Mouse (Mus musculus) lung, postnatal 0 days (tissue): ENCODE results near the gene Slc16a7. TPM values are rescaled to one million over a fixed set of nuclear protein-coding genes. Genes with fewer than 3 reads are reported as not detected.
A peak's percentile ranks its signal among the peaks of the same experiment; 100 is the strongest.

Source experiments
- ATAC-seq: fragments of 200-750 bp; cut with Nextera tagmentation; 2 replicates; pipeline ENCODE4 v1.8.0; 2017; ENCODE audit warnings: moderate library complexity
- DNase-seq: peaks from one replicate; pipeline ENCODE4 v3.0.0-alpha.2; 2016; ENCODE audit warnings: low spot score
- H3K27ac ChIP-seq: fragments of 300-500 bp; sonication (generic); 2 replicates; pipeline ENCODE4 v1.5.1; 2014; ENCODE audit warnings: antibody characterized with exemption, mild to moderate bottlenecking, low read length, mixed read lengths
- H3K27me3 ChIP-seq: fragments of 300-500 bp; sonication (generic); replicated peaks from 2 replicates; pipeline ENCODE4 v1.6.1; 2014; ENCODE audit warnings: low read length, mixed read lengths; ENCODE audit not compliant: insufficient read depth
- H3K36me3 ChIP-seq: fragments of 300-500 bp; sonication (generic); 2 replicates; pipeline ENCODE4 v1.6.1; 2014; ENCODE audit warnings: low read length, mixed read lengths; ENCODE audit not compliant: insufficient read depth
- H3K4me1 ChIP-seq: fragments of 300-500 bp; sonication (generic); 2 replicates; pipeline ENCODE4 v1.6.1; 2014; ENCODE audit warnings: antibody characterized with exemption, low read depth, low read length, mixed read lengths; ENCODE audit not compliant: insufficient read depth
- H3K4me2 ChIP-seq: fragments of 300-500 bp; sonication (generic); replicated peaks from 2 replicates; pipeline ENCODE4 v1.6.1; 2014; ENCODE audit warnings: low read depth, mild to moderate bottlenecking, low read length, moderate library complexity, mixed read lengths
- H3K4me3 ChIP-seq: fragments of 300-500 bp; sonication (generic); 2 replicates; pipeline ENCODE4 v1.5.1; 2014; ENCODE audit warnings: low read depth, low read length
- H3K9ac ChIP-seq: fragments of 300-500 bp; sonication (generic); replicated peaks from 2 replicates; pipeline ENCODE4 v1.6.1; 2014; ENCODE audit warnings: low read depth, mild to moderate bottlenecking
- H3K9me3 ChIP-seq: fragments of 300-500 bp; sonication (generic); 2 replicates; pipeline ENCODE4 v1.6.1; 2016; ENCODE audit warnings: low read length, mixed read lengths
- CTCF ChIP-seq: IDR thresholded peaks from 2 replicates; pipeline ENCODE4 v1.5.1; 2016; ENCODE audit warnings: antibody characterized with exemption, mild to moderate bottlenecking
- EP300 ChIP-seq: IDR thresholded peaks from 2 replicates; pipeline ENCODE4 v1.6.1; 2016; ENCODE audit warnings: antibody characterized with exemption, mild to moderate bottlenecking, control low read depth
- WGBS: fragments of 180-500 bp; shearing (Covaris S2); extraction: QIAGEN DNeasy Blood & Tissue Kit; methylation state at CpG from one replicate; pipeline ENCODE4 v1.1.7; 2014; 5-methylcytosine and 5-hydroxymethylcytosine counted together
- polyA plus RNA-seq: library from polyadenylated mRNA; unstranded; fragments of >200 nt; fragmentation: Nextera tagmentation; extraction: Ambion mirVana; gene quantifications from 2 replicates; pipeline ENCODE4 v1.2.1, GENCODE M21; 2015

Gene Slc16a7
- polyA plus RNA-seq, 1 experiment from 2014 or later: 6.1 TPM

- no peak for TF ChIP-seq EP300
- no peak for TF ChIP-seq CTCF
- no peaks in the 10 kb centered on the region for H3K9me3 ChIP-seq
- H3K4me1 ChIP-seq: 0 out of 2 replicates have a peak, but pooled peaks cover 6% of the 10 kb centered on the region
- no peaks in the 10 kb centered on the region for H3K36me3 ChIP-seq
- no peak overlapping the region for H3K9ac ChIP-seq
- H3K27me3 ChIP-seq: no peaks in the 10 kb centered on the region
- no peak overlapping the region for H3K4me2 ChIP-seq
- ATAC-seq: no peak
- H3K4me3 ChIP-seq: no peak overlapping the region
- H3K27ac ChIP-seq: no peak overlapping the region
- WGBS: 96% methylated on average over 5 of the region's 5 CpGs
- DNase-seq: no peak
Observed at GRCm38 (mm10) chr10:125274519-125275148, 114.6 kb downstream of the Slc16a7 start.

- Histone ChIP-seq H3K9me3 (no peaks in the 10 kb centered on the region), H3K4me3 (no peak overlapping the region), H3K27me3 (no peaks in the 10 kb centered on the region), H3K9ac (no peak overlapping the region), H3K36me3 (no peaks in the 10 kb centered on the region), H3K4me1 (0 out of 2 replicates have a peak, but pooled peaks cover 6% of the 10 kb centered on the region), H3K27ac (no peak overlapping the region), H3K4me2 (no peak overlapping the region)
- no peak for TF ChIP-seq CTCF
- no peak for TF ChIP-seq EP300
- 59% methylated on average over 7 of the region's 7 CpGs for WGBS
- DNase-seq: no peak
- no peak for ATAC-seq
Observed at GRCm38 (mm10) chr10:125273759-125274158, 115.5 kb downstream of the Slc16a7 start.

- Histone ChIP-seq H3K4me1 (0 out of 2 replicates have a peak, but pooled peaks cover 6% of the 10 kb centered on the region), H3K27ac (peak overlapping the region; percentile 9; the same call in 1 of the 2 replicates), H3K4me3 (no peak overlapping the region), H3K36me3 (no peaks in the 10 kb centered on the region), H3K9ac (no peak overlapping the region), H3K4me2 (no peak overlapping the region), H3K27me3 (no peaks in the 10 kb centered on the region), H3K9me3 (no peaks in the 10 kb centered on the region)
- peak; percentile 57 for DNase-seq
- TF ChIP-seq EP300 (0 out of 2 replicates have a peak, but pooled peaks have one; percentile 19), CTCF (no peak)
- WGBS: 49% methylated on average over 5 of the region's 5 CpGs
- ATAC-seq: peak; percentile 48
Observed at GRCm38 (mm10) chr10:125271448-125271847, 117.8 kb downstream of the Slc16a7 start.

DNA sequence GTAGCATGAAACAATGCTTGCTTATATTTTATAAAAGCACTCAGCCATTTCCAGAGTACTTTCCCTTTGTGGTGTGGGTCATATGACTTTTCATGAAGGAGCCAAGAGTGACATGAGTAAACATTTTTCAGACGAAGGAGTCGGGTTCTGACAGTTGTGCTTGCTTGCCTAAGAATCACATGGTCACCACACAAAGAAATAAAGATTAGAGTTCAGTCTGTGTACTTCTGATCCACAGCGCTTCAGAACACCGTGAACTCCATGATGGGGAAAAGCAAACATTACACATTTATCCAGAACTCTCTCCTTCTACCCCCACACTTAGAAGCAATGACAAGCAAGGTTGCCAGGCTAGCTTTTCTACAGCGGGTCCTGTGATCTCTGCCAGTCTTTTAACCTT is 119.0 kb downstream of the Slc16a7 start:
- Histone ChIP-seq H3K4me3 (no peak overlapping the region), H3K4me1 (0 out of 2 replicates have a peak, but pooled peaks cover 6% of the 10 kb centered on the region), H3K4me2 (0 out of 2 replicates have a peak overlapping the region, but pooled peaks have one; percentile 6), H3K27ac (peak overlapping the region; percentile 62; the same call in 1 of the 2 replicates), H3K9ac (no peak overlapping the region), H3K27me3 (no peaks in the 10 kb centered on the region), H3K9me3 (no peaks in the 10 kb centered on the region), H3K36me3 (no peaks in the 10 kb centered on the region)
- ATAC-seq (peak; percentile 92), DNase-seq (peak; percentile 91)
- peak; percentile 63 for TF ChIP-seq EP300
- TF ChIP-seq CTCF: no peak
- WGBS: 35% methylated on average over 5 of the region's 5 CpGs

- Histone ChIP-seq H3K4me2 (no peak overlapping the region), H3K9ac (no peak overlapping the region), H3K9me3 (no peaks in the 10 kb centered on the region), H3K27ac (no peak overlapping the region), H3K4me3 (no peak overlapping the region), H3K4me1 (0 out of 2 replicates have a peak, but pooled peaks cover under 1% of the 10 kb centered on the region), H3K27me3 (no peaks in the 10 kb centered on the region), H3K36me3 (no peaks in the 10 kb centered on the region)
- ATAC-seq: no peak
- 31% methylated on average over 4 of the region's 4 CpGs for WGBS
- no peak for DNase-seq
- TF ChIP-seq EP300 (no peak), CTCF (no peak)
Observed at GRCm38 (mm10) chr10:125266322-125266721, 122.9 kb downstream of the Slc16a7 start.

- peak; percentile 29 for DNase-seq
- ATAC-seq: no peak
- H3K27ac ChIP-seq: no peak overlapping the region
Observed at GRCm38 (mm10) chr10:125265901-125266300, 123.4 kb downstream of the Slc16a7 start.

More at GRCm38 (mm10) chr10:125265901-125266300, 123.4 kb downstream of the Slc16a7 start:
- TF ChIP-seq EP300: no peak
- no peak for TF ChIP-seq CTCF
- H3K4me1 ChIP-seq: no peaks in the 10 kb centered on the region
- H3K27me3 ChIP-seq: no peaks in the 10 kb centered on the region
- no peaks in the 10 kb centered on the region for H3K36me3 ChIP-seq
- H3K9ac ChIP-seq: no peak overlapping the region
- H3K4me2 ChIP-seq: peak overlapping the region; percentile 8; the same call in 1 of the 2 replicates
- H3K9me3 ChIP-seq: no peaks in the 10 kb centered on the region
- 35% methylated on average over 9 of the region's 9 CpGs for WGBS
- no peak overlapping the region for H3K4me3 ChIP-seq
